Mouse (Mus musculus) small intestine, adult 10 weeks (tissue): ENCODE results near the gene Clspn. TPM values are rescaled to one million over a fixed set of nuclear protein-coding genes. Genes with fewer than 3 reads are reported as not detected.

Experiments
- polyA plus RNA-seq: library from polyadenylated mRNA; stranded (reverse); fragments of 350-450 nt; fragmentation: Illumina TruSeq; extraction: RNeasy Lipid Tissue Mini Kit (QIAGEN cat#74804); gene quantifications from one replicate; pipeline ENCODE4 v1.2.3, GENCODE M21; 2014; ENCODE audit warnings: low replicate concordance

Clspn gene
- 3.3 TPM for polyA plus RNA-seq

DNA sequence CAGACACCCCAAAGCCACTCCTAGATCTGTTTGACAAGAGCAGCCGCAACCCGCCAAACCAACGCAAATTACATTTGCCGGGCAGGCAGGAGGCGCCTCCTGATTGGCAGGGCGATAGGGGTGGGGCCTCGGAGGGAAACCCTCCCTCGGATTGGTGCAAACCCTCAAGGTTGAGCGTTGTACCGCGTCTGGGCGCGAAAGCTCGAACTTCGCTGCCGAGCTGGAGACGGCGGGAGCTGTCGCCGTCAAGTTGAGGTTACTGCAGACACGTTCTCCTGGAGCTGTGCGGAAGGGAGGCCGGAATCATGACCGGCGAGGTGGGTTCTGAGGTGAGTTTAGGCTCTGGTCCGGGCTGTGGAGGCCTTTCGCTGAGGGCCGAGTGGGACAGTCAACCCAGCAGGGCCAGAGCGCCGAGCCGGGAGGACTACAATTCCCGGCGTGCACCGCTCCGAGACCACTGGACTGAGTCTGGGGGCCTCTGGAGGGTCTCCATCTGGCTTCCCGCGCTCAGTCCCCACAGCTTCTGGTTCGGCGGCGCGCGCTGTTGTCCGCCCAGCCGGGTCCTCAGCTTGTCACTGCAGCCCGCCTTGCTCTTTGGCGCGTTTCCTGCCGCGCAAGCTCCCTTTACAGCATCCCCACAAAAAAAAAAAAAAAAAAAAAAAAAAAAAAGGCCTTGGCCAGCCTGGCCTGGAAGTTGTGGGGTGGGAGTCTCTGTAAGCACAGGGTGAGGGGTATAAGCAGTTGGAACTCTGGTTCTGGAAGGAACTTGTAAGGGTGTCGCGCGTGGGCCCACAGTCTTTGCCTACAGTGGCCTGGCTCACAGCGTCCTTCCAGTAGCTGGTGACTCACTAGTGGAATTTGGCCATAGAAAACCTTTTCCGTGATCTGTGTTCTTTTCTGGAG lies at the start of gene Clspn:
Clspn (plus strand) TSS at position 127 of the 903 bp plus-strand sequence.

GRCm38 (mm10) chr4:126532827-126533728 lies 23.7 kb upstream of the Clspn start, which contains the start of gene Ago4:
TSS of gene Ago4 (minus strand) at chr4:126533472.

GRCm38 (mm10) chr4:126609606-126610181 lies 53.0 kb downstream of the Clspn start, which contains the start of gene 5730409E04Rik:
TSS of gene 5730409E04Rik (plus strand) at chr4:126609818.

Other genes with a start within 250 kb of the Clspn start
- not detected for gene Adprhl2, start 235.2 kb upstream of the Clspn start, polyA plus RNA-seq
- gene Tekt2, start 231.2 kb upstream of the Clspn start, polyA plus RNA-seq, result not detected
- gene Ago3, start 127.4 kb upstream of the Clspn start, polyA plus RNA-seq, result 8.4 TPM
- gene Ago1, start 88.4 kb upstream of the Clspn start, polyA plus RNA-seq, result 7.9 TPM
- gene Ago4, start 23.5 kb upstream of the Clspn start, polyA plus RNA-seq, result 3.9 TPM
- gene 5730409E04Rik, start 52.9 kb downstream of the Clspn start, polyA plus RNA-seq, result 1.2 TPM
- 63.6 TPM for gene Psmb2, start 120.7 kb downstream of the Clspn start, polyA plus RNA-seq
- not detected for gene Tfap2e, start 179.3 kb downstream of the Clspn start, polyA plus RNA-seq
- 0.11 TPM for gene Ncdn, start 196.5 kb downstream of the Clspn start, polyA plus RNA-seq
- 8.5 TPM for gene AU040320, start 196.6 kb downstream of the Clspn start, polyA plus RNA-seq